Mouse (Mus musculus): ENCODE data around the gene Spryd4.
A peak's percentile ranks its signal among the peaks of the same experiment; 100 is the strongest.
"Not testable (repeated sequence)": the region's sequence is repeated elsewhere in the genome, so short reads cannot be mapped to it uniquely, and the experiment has no call there.

Spryd4 gene

GRCm38 (mm10) chr10:128185277-128185940 lies 26.2 kb downstream of the Spryd4 start:
- DNase-seq: no peak

- DNase-seq: no peak
These were observed 27.3 kb downstream of the Spryd4 start for GRCm38 (mm10) chr10:128184296-128184695.

GRCm38 (mm10) chr10:128179989-128180388 lies 31.6 kb downstream of the Spryd4 start, which contains the start of gene Rbms2:
Gene Rbms2, minus strand, starts transcription at chr10:128180297.
- DNase-seq: no peak

GRCm38 (mm10) chr10:128177316-128177715 lies 34.3 kb downstream of the Spryd4 start:
- no peak for DNase-seq

- DNase-seq: peak; percentile 90
These were observed 35.4 kb downstream of the Spryd4 start for GRCm38 (mm10) chr10:128175996-128176755.

- DNase-seq: no peak
These were observed 36.3 kb downstream of the Spryd4 start for GRCm38 (mm10) chr10:128175302-128175701.

- DNase-seq: not testable (repeated sequence)
These were observed 40.3 kb downstream of the Spryd4 start for GRCm38 (mm10) chr10:128171348-128171747.

GRCm38 (mm10) chr10:128167091-128167490 lies 44.5 kb downstream of the Spryd4 start:
- no peak for DNase-seq

GRCm38 (mm10) chr10:128165726-128166125 lies 45.9 kb downstream of the Spryd4 start:
- DNase-seq: not testable (repeated sequence)

Data from retina, postnatal 1 day (tissue).